Mouse (Mus musculus): ENCODE data around the gene Ankrd55. TPM values are rescaled to one million over a fixed set of nuclear protein-coding genes. Genes with fewer than 3 reads are reported as not detected.

The Ankrd55 gene
- polyA plus RNA-seq, 1 experiment = 0.27 TPM

DNA sequence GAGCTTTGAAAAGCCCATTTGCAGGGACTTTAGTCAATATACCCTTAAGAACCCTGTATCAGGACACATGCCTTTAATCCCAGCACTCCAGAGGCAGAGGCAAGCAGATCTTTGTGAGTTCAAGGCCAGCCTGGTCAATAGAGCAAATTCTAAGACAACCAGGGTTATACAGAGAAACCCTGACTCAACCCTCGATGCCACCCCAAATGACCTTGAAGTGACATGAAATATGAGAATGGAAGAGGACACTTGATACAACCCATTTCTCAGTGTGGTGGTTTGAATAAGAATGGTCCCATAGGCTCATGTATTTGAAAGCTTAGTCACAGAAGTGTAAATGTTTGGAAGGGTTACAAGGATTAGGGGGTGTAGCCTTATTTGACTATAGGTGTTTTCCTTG is 121.6 kb downstream of the Ankrd55 start:
- no peak overlapping the region for H3K4me3 ChIP-seq (ENCODE audit: low read depth, low read length)
- H3K27ac ChIP-seq (ENCODE audit: insufficient read depth, low read depth, low read length) = no peak overlapping the region
- H3K36me3 ChIP-seq (ENCODE audit: control insufficient read depth, insufficient read depth, low read length) = no peaks in the 10 kb centered on the region
- no peaks in the 10 kb centered on the region for H3K27me3 ChIP-seq (ENCODE audit: control insufficient read depth, insufficient read depth, low read length)
- WGBS = 80% methylated on average over 1 of the region's 1 CpGs
- 0 out of 2 replicates have a peak, but pooled peaks cover 4% of the 10 kb centered on the region for H3K4me1 ChIP-seq (ENCODE audit: control insufficient read depth, insufficient read depth, insufficient read length, low read length)
- TF ChIP-seq POLR2A (IDR thresholded peaks at IDR 0.05; ENCODE audit: low read depth, low read length) = no peak
- no peak for TF ChIP-seq CTCF (IDR thresholded peaks at IDR 0.05; ENCODE audit: extremely low read depth, insufficient read length, insufficient replicate concordance, low read depth, low read length)

DNA sequence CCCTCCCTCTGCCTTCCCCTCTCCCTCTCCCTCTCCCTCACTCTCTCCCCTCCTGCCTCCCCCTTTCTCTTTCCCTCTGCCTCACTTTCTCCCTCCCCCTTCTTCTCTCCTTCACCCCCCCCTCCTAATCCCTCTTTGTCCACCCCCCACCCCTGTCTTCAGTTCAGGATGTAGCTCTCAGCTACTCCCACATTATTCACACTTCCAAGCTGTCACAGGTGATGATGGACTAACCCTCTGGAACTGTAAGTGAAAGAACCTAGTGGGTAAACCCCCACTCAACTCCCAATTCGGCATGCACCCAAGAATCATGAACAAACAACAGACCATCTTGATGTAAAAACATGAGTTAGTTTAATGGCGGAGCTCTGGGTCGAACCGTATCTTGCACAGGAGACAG is 122.2 kb downstream of the Ankrd55 start:
- H3K4me3 ChIP-seq (ENCODE audit: low read depth, low read length) = no peak overlapping the region
- H3K36me3 ChIP-seq (ENCODE audit: control insufficient read depth, insufficient read depth, low read length) = no peaks in the 10 kb centered on the region
- H3K4me1 ChIP-seq (ENCODE audit: control insufficient read depth, insufficient read depth, insufficient read length, low read length) = 0 out of 2 replicates have a peak, but pooled peaks cover 3% of the 10 kb centered on the region
- TF ChIP-seq POLR2A (IDR thresholded peaks at IDR 0.05; ENCODE audit: low read depth, low read length) (no peak), CTCF (IDR thresholded peaks at IDR 0.05; ENCODE audit: extremely low read depth, insufficient read length, insufficient replicate concordance, low read depth, low read length) (no peak)
- no peak overlapping the region for H3K27ac ChIP-seq (ENCODE audit: insufficient read depth, low read depth, low read length)
- 96% methylated on average over 4 of the region's 4 CpGs for WGBS
- H3K27me3 ChIP-seq (ENCODE audit: control insufficient read depth, insufficient read depth, low read length) = no peaks in the 10 kb centered on the region

DNA sequence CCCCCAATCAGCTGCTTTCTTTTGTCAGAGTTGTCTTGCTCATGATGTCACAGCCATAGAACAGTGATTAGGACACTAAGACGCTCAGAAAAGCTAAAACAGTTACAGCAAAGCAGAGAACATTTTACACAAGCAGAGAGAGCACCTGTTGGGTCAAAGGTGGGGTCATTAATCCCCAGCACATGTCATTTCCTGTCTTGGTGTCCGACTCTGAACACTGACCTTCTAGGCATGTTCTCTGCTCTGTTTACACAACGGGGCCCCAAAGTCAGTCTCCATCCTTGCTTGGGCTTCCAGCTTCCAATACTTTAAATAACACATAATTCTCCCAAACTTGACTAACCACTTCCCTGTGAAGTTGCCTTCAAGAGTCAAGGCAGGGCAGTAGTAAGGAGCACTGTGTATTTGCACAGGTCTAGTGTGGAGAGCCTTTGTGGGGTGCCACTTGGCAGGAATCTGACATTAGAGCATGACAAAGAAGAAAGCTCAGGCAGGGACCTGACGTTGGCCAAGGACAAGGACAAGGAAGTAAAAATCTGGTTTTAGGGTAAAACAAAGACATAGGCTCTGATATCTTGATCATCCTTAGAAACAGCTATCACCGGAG is 123.1 kb downstream of the Ankrd55 start:
- Histone ChIP-seq H3K4me1 (ENCODE audit: control insufficient read depth, insufficient read depth, insufficient read length, low read length) (0 out of 2 replicates have a peak, but pooled peaks cover 2% of the 10 kb centered on the region), H3K36me3 (ENCODE audit: control insufficient read depth, insufficient read depth, low read length) (no peaks in the 10 kb centered on the region), H3K27me3 (ENCODE audit: control insufficient read depth, insufficient read depth, low read length) (no peaks in the 10 kb centered on the region), H3K27ac (ENCODE audit: insufficient read depth, low read depth, low read length) (no peak overlapping the region), H3K4me3 (ENCODE audit: low read depth, low read length) (no peak overlapping the region)
- WGBS = 56% methylated on average over 5 of the region's 5 CpGs
- TF ChIP-seq CTCF (IDR thresholded peaks at IDR 0.05; ENCODE audit: extremely low read depth, insufficient read length, insufficient replicate concordance, low read depth, low read length) (no peak), POLR2A (IDR thresholded peaks at IDR 0.05; ENCODE audit: low read depth, low read length) (no peak)

- Histone ChIP-seq H3K27me3 (ENCODE audit: control insufficient read depth, insufficient read depth, low read length) (no peaks in the 10 kb centered on the region), H3K4me3 (ENCODE audit: low read depth, low read length) (no peak overlapping the region), H3K4me1 (ENCODE audit: control insufficient read depth, insufficient read depth, insufficient read length, low read length) (0 out of 2 replicates have a peak, but pooled peaks cover 3% of the 10 kb centered on the region), H3K27ac (ENCODE audit: insufficient read depth, low read depth, low read length) (no peak overlapping the region), H3K36me3 (ENCODE audit: control insufficient read depth, insufficient read depth, low read length) (no peaks in the 10 kb centered on the region)
- TF ChIP-seq CTCF (IDR thresholded peaks at IDR 0.05; ENCODE audit: extremely low read depth, insufficient read length, insufficient replicate concordance, low read depth, low read length) (no peak), POLR2A (IDR thresholded peaks at IDR 0.05; ENCODE audit: low read depth, low read length) (no peak)
- 86% methylated on average over 3 of the region's 3 CpGs for WGBS
Measured at GRCm38 (mm10) chr13:112412251-112412650, 124.0 kb downstream of the Ankrd55 start.

- TF ChIP-seq CTCF (IDR thresholded peaks at IDR 0.05; ENCODE audit: extremely low read depth, insufficient read length, insufficient replicate concordance, low read depth, low read length) = no peak
- no peak for TF ChIP-seq POLR2A (IDR thresholded peaks at IDR 0.05; ENCODE audit: low read depth, low read length)
- H3K27me3 ChIP-seq (ENCODE audit: control insufficient read depth, insufficient read depth, low read length) = no peaks in the 10 kb centered on the region
- 81% methylated on average over 5 of the region's 5 CpGs for WGBS
- no peak overlapping the region for H3K27ac ChIP-seq (ENCODE audit: insufficient read depth, low read depth, low read length)
- H3K36me3 ChIP-seq (ENCODE audit: control insufficient read depth, insufficient read depth, low read length) = no peaks in the 10 kb centered on the region
- 0 out of 2 replicates have a peak, but pooled peaks cover 2% of the 10 kb centered on the region for H3K4me1 ChIP-seq (ENCODE audit: control insufficient read depth, insufficient read depth, insufficient read length, low read length)
- H3K4me3 ChIP-seq (ENCODE audit: low read depth, low read length) = no peak overlapping the region
Measured at GRCm38 (mm10) chr13:112412824-112413223, 124.6 kb downstream of the Ankrd55 start.

GRCm38 (mm10) chr13:112413611-112414010 is 125.4 kb downstream of the Ankrd55 start:
- 81% methylated on average over 8 of the region's 8 CpGs for WGBS
- no peaks in the 10 kb centered on the region for H3K36me3 ChIP-seq (ENCODE audit: control insufficient read depth, insufficient read depth, low read length)
- no peak for TF ChIP-seq CTCF (IDR thresholded peaks at IDR 0.05; ENCODE audit: extremely low read depth, insufficient read length, insufficient replicate concordance, low read depth, low read length)
- no peak for TF ChIP-seq POLR2A (IDR thresholded peaks at IDR 0.05; ENCODE audit: low read depth, low read length)
- H3K27me3 ChIP-seq (ENCODE audit: control insufficient read depth, insufficient read depth, low read length) = no peaks in the 10 kb centered on the region
- H3K4me1 ChIP-seq (ENCODE audit: control insufficient read depth, insufficient read depth, insufficient read length, low read length) = 0 out of 2 replicates have a peak, but pooled peaks cover 2% of the 10 kb centered on the region
- H3K4me3 ChIP-seq (ENCODE audit: low read depth, low read length) = no peak overlapping the region
- H3K27ac ChIP-seq (ENCODE audit: insufficient read depth, low read depth, low read length) = no peak overlapping the region

GRCm38 (mm10) chr13:112415896-112416295 is 127.6 kb downstream of the Ankrd55 start:
- Histone ChIP-seq H3K27ac (ENCODE audit: insufficient read depth, low read depth, low read length) (no peak overlapping the region; the same call in 1 of the 2 replicates), H3K36me3 (ENCODE audit: control insufficient read depth, insufficient read depth, low read length) (no peaks in the 10 kb centered on the region), H3K4me1 (ENCODE audit: control insufficient read depth, insufficient read depth, insufficient read length, low read length) (0 out of 2 replicates have a peak, but pooled peaks cover 2% of the 10 kb centered on the region), H3K27me3 (ENCODE audit: control insufficient read depth, insufficient read depth, low read length) (no peaks in the 10 kb centered on the region), H3K4me3 (ENCODE audit: low read depth, low read length) (no peak overlapping the region)
- TF ChIP-seq POLR2A (IDR thresholded peaks at IDR 0.05; ENCODE audit: low read depth, low read length) (no peak), CTCF (IDR thresholded peaks at IDR 0.05; ENCODE audit: extremely low read depth, insufficient read length, insufficient replicate concordance, low read depth, low read length) (no peak)
- 87% methylated on average over 6 of the region's 6 CpGs for WGBS
